Mouse (Mus musculus) effector memory CD4-positive, alpha-beta T cell, adult 7 months (primary cell): Measurements from ENCODE around the gene Akap7. TPM values are rescaled to one million over a fixed set of nuclear protein-coding genes. Genes with fewer than 3 reads are reported as not detected.

Experiments
- polyA plus RNA-seq: library from polyadenylated mRNA; unstranded; fragments of 100-300 nt; shearing (Covaris generic); gene quantifications from one replicate; pipeline ENCODE4 v1.2.1, GENCODE M21; 2017

Gene Akap7
- polyA plus RNA-seq: 0.30 TPM

DNA sequence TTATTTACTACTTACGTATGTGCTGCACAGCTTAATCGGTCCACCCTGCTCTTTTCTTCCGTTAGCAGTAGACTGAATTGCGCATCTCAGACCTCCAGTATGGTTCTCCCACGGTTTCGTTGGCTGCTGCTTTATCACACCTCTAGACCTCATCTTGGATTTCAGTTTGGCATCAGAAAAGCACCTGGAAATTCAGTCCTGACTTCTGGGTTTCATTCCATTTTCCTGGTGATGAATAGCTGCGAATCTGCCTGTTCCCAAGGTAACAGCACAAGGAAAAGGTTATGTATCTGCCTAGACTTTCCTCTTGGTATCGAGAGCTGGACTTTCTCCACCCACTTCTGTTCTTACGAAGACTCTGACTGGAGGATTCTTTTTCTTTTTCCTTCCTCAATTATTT, at the start of gene Akap7:
TSS of gene Akap7 (minus strand) at position 101 of the 400 bp plus-strand sequence.

Other genes starting within 250 kb of the Akap7 start
- 16.2 TPM for gene Epb41l2, start 51.9 kb upstream of the Akap7 start, polyA plus RNA-seq
- not detected for gene Smlr1, start 228.4 kb upstream of the Akap7 start, polyA plus RNA-seq